Mouse (Mus musculus): ENCODE measurements at regions not wholly inside any gene's neighbourhood (a gene's known extent, or its start where the extent isn't known, plus 50 kb on each side); places are given as distances from the start of the nearest gene placed in this dataset.

DNA sequence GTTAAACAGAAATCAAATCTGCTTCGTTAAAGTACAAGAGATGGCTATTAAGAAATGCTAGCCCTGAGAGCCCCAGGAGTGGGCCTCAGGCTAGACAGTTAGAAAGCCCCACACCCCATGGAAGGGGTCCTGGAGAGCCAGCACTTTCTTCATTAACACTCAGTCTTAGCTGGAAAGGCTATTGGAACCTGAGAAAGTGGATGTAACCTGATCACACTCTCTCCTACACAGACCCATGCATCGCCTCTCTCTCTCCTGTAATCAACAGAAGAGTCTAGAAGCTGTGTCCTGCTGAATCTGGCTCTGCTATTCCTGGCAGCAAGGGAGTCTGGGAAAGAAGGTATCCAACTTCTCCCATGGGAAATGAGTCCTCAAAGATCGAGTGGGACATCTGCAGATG is 64.8 kb upstream of the Atl2 start:
- TF ChIP-seq CTCF (IDR thresholded peaks at IDR 0.05; ENCODE audit: low read depth) = no peak
- no peak for TF ChIP-seq EP300 (IDR thresholded peaks at IDR 0.05; ENCODE audit: low read depth)
